Mouse (Mus musculus): ENCODE measurements around the gene Dnah8. TPM values are rescaled to one million over a fixed set of nuclear protein-coding genes. Genes with fewer than 3 reads are reported as not detected.

Dnah8 gene
- polyA plus RNA-seq, 1 experiment from 2014 or later: 9.8 TPM

GRCm38 (mm10) chr17:30727788-30728187 is 103.6 kb downstream of the Dnah8 start:
- no peaks in the 10 kb centered on the region for H3K9me3 ChIP-seq (ENCODE audit: low read length)
- no peak for DNase-seq (ENCODE audit: low spot score)
- no peaks in the 10 kb centered on the region for H3K4me1 ChIP-seq (ENCODE audit: insufficient read depth, low read depth, low read length)
- TF ChIP-seq CTCF (IDR thresholded peaks at IDR 0.05) (peak; percentile 47), EP300 (IDR thresholded peaks at IDR 0.05) (no peak)
- H3K4me2 ChIP-seq (replicated peaks; ENCODE audit: low read depth, low read length): no peak overlapping the region
- 61% methylated on average over 4 of the region's 4 CpGs for WGBS
- no peak overlapping the region for H3K9ac ChIP-seq (replicated peaks; ENCODE audit: low read depth)
- no peak for ATAC-seq
- no peaks in the 10 kb centered on the region for H3K27me3 ChIP-seq (replicated peaks; ENCODE audit: insufficient read depth, low read length)
- no peaks in the 10 kb centered on the region for H3K36me3 ChIP-seq (ENCODE audit: insufficient read depth, low read length)
- no peak overlapping the region for H3K4me3 ChIP-seq (ENCODE audit: low read depth, low read length)
- H3K27ac ChIP-seq (ENCODE audit: low read length): no peak overlapping the region

GRCm38 (mm10) chr17:30732736-30733135 is 108.6 kb downstream of the Dnah8 start:
- peak; percentile 36 for DNase-seq (ENCODE audit: low spot score)
- Histone ChIP-seq H3K4me3 (ENCODE audit: low read depth, low read length) (no peak overlapping the region), H3K4me1 (ENCODE audit: insufficient read depth, low read depth, low read length) (no peaks in the 10 kb centered on the region), H3K9me3 (ENCODE audit: low read length) (0 out of 2 replicates have a peak, but pooled peaks cover 3% of the 10 kb centered on the region), H3K9ac (replicated peaks; ENCODE audit: low read depth) (no peak overlapping the region), H3K4me2 (replicated peaks; ENCODE audit: low read depth, low read length) (no peak overlapping the region), H3K27me3 (replicated peaks; ENCODE audit: insufficient read depth, low read length) (no peaks in the 10 kb centered on the region), H3K36me3 (ENCODE audit: insufficient read depth, low read length) (no peaks in the 10 kb centered on the region), H3K27ac (ENCODE audit: low read length) (no peak overlapping the region)
- peak; percentile 73 for TF ChIP-seq EP300 (IDR thresholded peaks at IDR 0.05)
- TF ChIP-seq CTCF (IDR thresholded peaks at IDR 0.05): no peak
- 55% methylated on average over 3 of the region's 3 CpGs for WGBS
- peak; percentile 52 for ATAC-seq

DNA sequence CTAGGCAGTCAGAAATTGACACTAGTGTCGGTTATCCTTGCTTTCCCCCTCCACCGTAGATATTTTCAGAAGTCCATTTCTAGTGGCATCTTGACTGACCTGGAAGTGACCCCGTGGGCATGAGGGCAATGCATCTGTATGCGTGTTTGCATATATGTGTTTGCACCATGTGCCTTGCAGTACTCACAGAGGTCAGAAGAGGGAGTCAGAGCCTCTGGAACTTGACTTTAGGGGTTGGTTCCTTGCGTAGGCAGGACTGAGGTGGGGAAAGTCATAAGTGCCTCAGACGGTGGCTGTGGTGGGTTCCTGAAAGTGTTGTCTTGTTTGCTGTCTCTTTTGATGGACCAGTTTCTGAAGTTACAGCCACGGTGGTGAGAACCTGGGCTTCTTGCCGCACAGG is 110.6 kb downstream of the Dnah8 start:
- no peak overlapping the region for H3K9ac ChIP-seq (replicated peaks; ENCODE audit: low read depth)
- no peaks in the 10 kb centered on the region for H3K4me1 ChIP-seq (ENCODE audit: insufficient read depth, low read depth, low read length)
- H3K27me3 ChIP-seq (replicated peaks; ENCODE audit: insufficient read depth, low read length): no peaks in the 10 kb centered on the region
- H3K4me3 ChIP-seq (ENCODE audit: low read depth, low read length): no peak overlapping the region
- no peaks in the 10 kb centered on the region for H3K36me3 ChIP-seq (ENCODE audit: insufficient read depth, low read length)
- DNase-seq (ENCODE audit: low spot score): no peak
- TF ChIP-seq CTCF (IDR thresholded peaks at IDR 0.05) (peak; percentile 17; the same call in 1 of the 2 replicates), EP300 (IDR thresholded peaks at IDR 0.05) (no peak)
- no peak for ATAC-seq
- H3K4me2 ChIP-seq (replicated peaks; ENCODE audit: low read depth, low read length): no peak overlapping the region
- WGBS: 69% methylated on average over 8 of the region's 8 CpGs
- H3K9me3 ChIP-seq (ENCODE audit: low read length): 0 out of 2 replicates have a peak, but pooled peaks cover 3% of the 10 kb centered on the region
- no peak overlapping the region for H3K27ac ChIP-seq (ENCODE audit: low read length)

DNA sequence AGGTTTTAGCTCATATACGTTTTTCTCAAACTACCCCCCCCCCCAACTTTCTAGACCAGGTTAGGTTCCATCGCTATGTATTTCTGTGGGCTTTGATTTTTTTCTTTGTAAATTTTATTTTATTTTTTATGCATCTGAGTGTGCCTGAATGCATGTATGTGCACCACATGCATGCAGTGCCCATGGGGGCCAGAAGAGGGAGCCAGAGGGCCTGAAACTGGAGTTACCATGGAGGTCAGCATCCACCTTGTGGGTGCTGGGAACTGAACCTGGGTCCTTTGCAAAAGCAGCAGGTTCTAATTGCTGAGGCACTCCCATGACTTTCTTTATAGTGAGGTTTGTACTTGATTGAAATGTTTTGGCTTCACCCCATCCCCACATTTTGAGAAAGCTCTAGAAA is 111.3 kb downstream of the Dnah8 start:
- Histone ChIP-seq H3K9me3 (ENCODE audit: low read length) (0 out of 2 replicates have a peak, but pooled peaks cover 3% of the 10 kb centered on the region), H3K4me2 (replicated peaks; ENCODE audit: low read depth, low read length) (no peak overlapping the region), H3K9ac (replicated peaks; ENCODE audit: low read depth) (no peak overlapping the region), H3K27ac (ENCODE audit: low read length) (no peak overlapping the region), H3K4me3 (ENCODE audit: low read depth, low read length) (no peak overlapping the region), H3K36me3 (ENCODE audit: insufficient read depth, low read length) (no peaks in the 10 kb centered on the region), H3K4me1 (ENCODE audit: insufficient read depth, low read depth, low read length) (no peaks in the 10 kb centered on the region), H3K27me3 (replicated peaks; ENCODE audit: insufficient read depth, low read length) (no peaks in the 10 kb centered on the region)
- no peak for TF ChIP-seq CTCF (IDR thresholded peaks at IDR 0.05)
- TF ChIP-seq EP300 (IDR thresholded peaks at IDR 0.05): no peak
- DNase-seq (ENCODE audit: low spot score) (no peak), ATAC-seq (no peak)
- WGBS: 92% methylated on average over 2 of the region's 2 CpGs

GRCm38 (mm10) chr17:30737797-30738196 is 113.6 kb downstream of the Dnah8 start:
- ATAC-seq (no peak), DNase-seq (ENCODE audit: low spot score) (peak; percentile 24)
- Histone ChIP-seq H3K9ac (replicated peaks; ENCODE audit: low read depth) (no peak overlapping the region), H3K27ac (ENCODE audit: low read length) (no peak overlapping the region), H3K27me3 (replicated peaks; ENCODE audit: insufficient read depth, low read length) (no peaks in the 10 kb centered on the region), H3K4me1 (ENCODE audit: insufficient read depth, low read depth, low read length) (no peaks in the 10 kb centered on the region), H3K9me3 (ENCODE audit: low read length) (0 out of 2 replicates have a peak, but pooled peaks cover 3% of the 10 kb centered on the region), H3K36me3 (ENCODE audit: insufficient read depth, low read length) (no peaks in the 10 kb centered on the region), H3K4me3 (ENCODE audit: low read depth, low read length) (no peak overlapping the region), H3K4me2 (replicated peaks; ENCODE audit: low read depth, low read length) (no peak overlapping the region)
- 39% methylated on average over 6 of the region's 6 CpGs for WGBS
- TF ChIP-seq CTCF (IDR thresholded peaks at IDR 0.05) (peak; percentile 62), EP300 (IDR thresholded peaks at IDR 0.05) (no peak)

- no peaks in the 10 kb centered on the region for H3K36me3 ChIP-seq (ENCODE audit: insufficient read depth, low read length)
- H3K27ac ChIP-seq (ENCODE audit: low read length): no peak overlapping the region
- no peaks in the 10 kb centered on the region for H3K4me1 ChIP-seq (ENCODE audit: insufficient read depth, low read depth, low read length)
- H3K9ac ChIP-seq (replicated peaks; ENCODE audit: low read depth): no peak overlapping the region
- H3K4me2 ChIP-seq (replicated peaks; ENCODE audit: low read depth, low read length): no peak overlapping the region
- H3K4me3 ChIP-seq (ENCODE audit: low read depth, low read length): no peak overlapping the region
- 84% methylated on average over 3 of the region's 3 CpGs for WGBS
- no peak for TF ChIP-seq CTCF (IDR thresholded peaks at IDR 0.05)
- TF ChIP-seq EP300 (IDR thresholded peaks at IDR 0.05): no peak
- no peak for DNase-seq (ENCODE audit: low spot score)
- 0 out of 2 replicates have a peak, but pooled peaks cover 3% of the 10 kb centered on the region for H3K9me3 ChIP-seq (ENCODE audit: low read length)
- no peaks in the 10 kb centered on the region for H3K27me3 ChIP-seq (replicated peaks; ENCODE audit: insufficient read depth, low read length)
- no peak for ATAC-seq
Measured at GRCm38 (mm10) chr17:30739769-30740168, 115.6 kb downstream of the Dnah8 start.

- H3K4me1 ChIP-seq (ENCODE audit: insufficient read depth, low read depth, low read length): no peaks in the 10 kb centered on the region
- no peak overlapping the region for H3K4me3 ChIP-seq (ENCODE audit: low read depth, low read length)
- no peak overlapping the region for H3K27ac ChIP-seq (ENCODE audit: low read length)
- TF ChIP-seq EP300 (IDR thresholded peaks at IDR 0.05) (no peak), CTCF (IDR thresholded peaks at IDR 0.05) (no peak)
- H3K4me2 ChIP-seq (replicated peaks; ENCODE audit: low read depth, low read length): no peak overlapping the region
- no peak overlapping the region for H3K9ac ChIP-seq (replicated peaks; ENCODE audit: low read depth)
- DNase-seq (ENCODE audit: low spot score): no peak
- no peaks in the 10 kb centered on the region for H3K36me3 ChIP-seq (ENCODE audit: insufficient read depth, low read length)
- no peaks in the 10 kb centered on the region for H3K9me3 ChIP-seq (ENCODE audit: low read length)
- 77% methylated on average over 3 of the region's 3 CpGs for WGBS
- ATAC-seq: no peak
- H3K27me3 ChIP-seq (replicated peaks; ENCODE audit: insufficient read depth, low read length): no peaks in the 10 kb centered on the region
Measured at GRCm38 (mm10) chr17:30743947-30744346, 119.8 kb downstream of the Dnah8 start.
